Mouse (Mus musculus) limb, embryonic 10.5 days (tissue): ENCODE measurements around the gene Tmem219. TPM values are rescaled to one million over a fixed set of nuclear protein-coding genes. Genes with fewer than 3 reads are reported as not detected.
A peak's percentile ranks its signal among the peaks of the same experiment; 100 is the strongest.
"Not testable (repeated sequence)": the region's sequence is repeated elsewhere in the genome, so short reads cannot be mapped to it uniquely, and the experiment has no call there.

ENCODE experiments used
- DNase-seq: peaks from one replicate; pipeline ENCODE4 v3.0.0-alpha.2; 2017; ENCODE audit warnings: low spot score
- H3K27ac ChIP-seq: fragments of 300-500 bp; sonication (generic); 2 replicates; pipeline ENCODE4 v1.5.1; 2016; ENCODE audit warnings: mild to moderate bottlenecking
- H3K27me3 ChIP-seq: fragments of 300-500 bp; sonication (generic); 2 replicates; pipeline ENCODE4 v1.6.1; 2016; ENCODE audit warnings: low read depth, mild to moderate bottlenecking; ENCODE audit not compliant: poor library complexity, severe bottlenecking
- H3K36me3 ChIP-seq: fragments of 300-500 bp; sonication (generic); 2 replicates; pipeline ENCODE4 v1.6.1; 2016; ENCODE audit warnings: mild to moderate bottlenecking, moderate library complexity
- H3K4me1 ChIP-seq: fragments of 300-500 bp; sonication (generic); 2 replicates; pipeline ENCODE4 v1.6.1; 2016
- H3K4me3 ChIP-seq: fragments of 300-500 bp; sonication (generic); 2 replicates; pipeline ENCODE4 v1.5.1; 2016; ENCODE audit warnings: mild to moderate bottlenecking, moderate library complexity
- H3K9me3 ChIP-seq: fragments of 300-500 bp; sonication (generic); replicated peaks from 2 replicates; pipeline ENCODE4 v1.6.1; 2016; ENCODE audit warnings: mild to moderate bottlenecking
- WGBS: fragments of 180-500 bp; shearing (Covaris S2); methylation state at CpG from one replicate; pipeline ENCODE4 v1.1.7; 2016; 5-methylcytosine and 5-hydroxymethylcytosine counted together
- polyA plus RNA-seq: library from polyadenylated mRNA; unstranded; fragments of >200 nt; fragmentation: Nextera tagmentation; extraction: Ambion mirVana; gene quantifications from 2 replicates; pipeline ENCODE4 v1.2.1, GENCODE M21; 2016

Tmem219 gene
- polyA plus RNA-seq, 1 experiment from 2014 or later, result 16.6 TPM

- peaks cover 10% of the 10 kb centered on the region for H3K36me3 ChIP-seq
- no peaks in the 10 kb centered on the region for H3K9me3 ChIP-seq
- H3K27ac ChIP-seq, result no peak within 1 kb of the TSS
- peaks cover 60% of the 10 kb centered on the region for H3K27me3 ChIP-seq
- peaks cover 27% of the 10 kb centered on the region for H3K4me1 ChIP-seq
- under 1% methylated on average over 21 of the region's 21 CpGs for WGBS
- DNase-seq, result no peak
- H3K4me3 ChIP-seq, result peak within 1 kb of the TSS; percentile 59
Measured at GRCm38 (mm10) chr7:126949403-126949792, 26.7 kb upstream of the Tmem219 start, which contains the start of gene Asphd1. Asphd1 (minus strand) TSS chr7:126949582.

DNA sequence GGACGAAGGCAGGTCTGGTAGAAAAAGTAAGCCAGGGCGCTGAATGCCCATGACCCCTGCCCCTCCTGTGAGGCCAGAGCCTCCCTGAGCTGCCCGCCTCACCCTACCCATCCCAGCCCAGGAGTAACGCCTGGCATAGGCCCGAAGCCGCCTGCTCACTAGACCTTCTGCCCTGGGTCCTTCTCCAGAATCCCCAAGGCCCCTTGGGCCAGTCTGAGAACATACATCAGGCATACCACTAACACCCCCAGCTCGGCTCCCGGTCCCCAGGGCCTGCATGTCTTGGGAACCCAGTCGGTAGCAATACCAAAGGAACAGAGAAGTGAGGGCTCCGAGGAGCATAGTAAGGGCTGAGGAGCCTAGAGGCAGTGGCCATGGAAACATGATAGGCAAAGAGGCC is 25.9 kb upstream of the Tmem219 start:
- Histone ChIP-seq H3K27ac (no peak overlapping the region), H3K4me3 (no peak overlapping the region), H3K27me3 (peaks cover 56% of the 10 kb centered on the region), H3K9me3 (no peaks in the 10 kb centered on the region), H3K36me3 (peaks cover 16% of the 10 kb centered on the region), H3K4me1 (peaks cover 27% of the 10 kb centered on the region)
- WGBS, result 72% methylated on average over 10 of the region's 10 CpGs
- DNase-seq, result no peak

DNA sequence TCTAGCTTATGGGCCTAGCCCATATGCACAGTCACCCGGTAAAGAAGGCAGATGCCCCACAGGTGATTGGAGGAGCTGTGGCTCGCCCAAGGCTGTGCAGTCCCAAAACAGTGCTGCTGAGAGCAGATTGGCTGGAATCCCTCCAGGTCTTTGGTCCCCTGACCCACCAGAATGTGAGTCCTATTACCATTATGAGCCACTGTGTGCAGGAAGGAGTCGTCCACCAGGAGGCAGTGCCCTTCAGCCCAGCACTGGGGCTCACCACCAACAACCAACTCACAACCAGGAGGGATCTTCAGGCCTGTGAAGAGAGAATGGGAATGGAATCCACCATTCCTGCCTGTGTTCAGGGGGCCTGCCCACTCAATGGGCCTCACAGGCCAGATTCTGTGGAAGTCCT is 23.8 kb upstream of the Tmem219 start:
- WGBS, result 53% methylated on average over 3 of the region's 3 CpGs
- peaks cover 35% of the 10 kb centered on the region for H3K36me3 ChIP-seq
- no peak for DNase-seq

GRCm38 (mm10) chr7:126941801-126942200 is 19.1 kb upstream of the Tmem219 start:
- no peaks in the 10 kb centered on the region for H3K9me3 ChIP-seq
- H3K27ac ChIP-seq, result no peak overlapping the region
- no peaks in the 10 kb centered on the region for H3K4me1 ChIP-seq
- WGBS, result 78% methylated on average over 5 of the region's 5 CpGs
- no peak for DNase-seq
- H3K4me3 ChIP-seq, result no peak overlapping the region
- H3K36me3 ChIP-seq, result peaks cover 64% of the 10 kb centered on the region
- no peaks in the 10 kb centered on the region for H3K27me3 ChIP-seq

More for the DNA sequence above, 23.8 kb upstream of the Tmem219 start:
- H3K9me3 ChIP-seq, result no peaks in the 10 kb centered on the region
- no peak overlapping the region for H3K4me3 ChIP-seq
- no peak overlapping the region for H3K27ac ChIP-seq
- peaks cover 36% of the 10 kb centered on the region for H3K27me3 ChIP-seq
- H3K4me1 ChIP-seq, result peaks cover 23% of the 10 kb centered on the region

- Histone ChIP-seq H3K36me3 (peaks cover 70% of the 10 kb centered on the region), H3K4me1 (no peaks in the 10 kb centered on the region), H3K27ac (no peak overlapping the region), H3K9me3 (no peaks in the 10 kb centered on the region), H3K27me3 (no peaks in the 10 kb centered on the region), H3K4me3 (no peak overlapping the region)
- 45% methylated on average over 6 of the region's 6 CpGs for WGBS
- no peak for DNase-seq
Measured at GRCm38 (mm10) chr7:126941171-126941570, 18.5 kb upstream of the Tmem219 start.

- Histone ChIP-seq H3K4me3 (no peak overlapping the region), H3K36me3 (peaks cover 73% of the 10 kb centered on the region), H3K27me3 (no peaks in the 10 kb centered on the region), H3K27ac (no peak overlapping the region), H3K9me3 (no peaks in the 10 kb centered on the region), H3K4me1 (peaks cover 18% of the 10 kb centered on the region)
- DNase-seq, result no peak
- WGBS, result 90% methylated on average over 2 of the region's 2 CpGs
Measured at GRCm38 (mm10) chr7:126932652-126933051, 9.9 kb upstream of the Tmem219 start.

DNA sequence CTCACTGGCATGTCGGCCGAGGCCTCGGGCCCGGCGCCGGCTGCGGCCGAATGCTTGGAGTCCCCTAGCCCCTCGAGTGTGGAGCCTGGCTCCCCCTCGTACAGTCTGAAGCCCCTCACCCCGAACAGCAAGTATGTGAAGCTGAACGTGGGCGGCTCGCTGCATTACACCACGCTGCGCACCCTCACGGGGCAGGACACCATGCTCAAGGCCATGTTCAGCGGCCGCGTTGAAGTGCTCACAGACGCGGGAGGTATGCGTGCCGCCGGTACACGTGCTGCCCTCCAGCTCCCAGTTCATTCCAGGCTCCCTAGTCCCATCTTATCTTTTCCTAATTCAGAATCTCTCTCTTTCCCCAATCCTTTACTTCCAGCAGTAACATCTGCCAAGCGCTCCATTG is 6.3 kb upstream of the Tmem219 start:
- Histone ChIP-seq H3K4me1 (peaks cover 18% of the 10 kb centered on the region), H3K36me3 (peaks cover 38% of the 10 kb centered on the region), H3K27ac (peak overlapping the region; percentile 91), H3K9me3 (no peaks in the 10 kb centered on the region), H3K4me3 (peak overlapping the region; percentile 91), H3K27me3 (no peaks in the 10 kb centered on the region)
- under 1% methylated on average over 26 of the region's 27 CpGs for WGBS
- DNase-seq, result no peak

DNA sequence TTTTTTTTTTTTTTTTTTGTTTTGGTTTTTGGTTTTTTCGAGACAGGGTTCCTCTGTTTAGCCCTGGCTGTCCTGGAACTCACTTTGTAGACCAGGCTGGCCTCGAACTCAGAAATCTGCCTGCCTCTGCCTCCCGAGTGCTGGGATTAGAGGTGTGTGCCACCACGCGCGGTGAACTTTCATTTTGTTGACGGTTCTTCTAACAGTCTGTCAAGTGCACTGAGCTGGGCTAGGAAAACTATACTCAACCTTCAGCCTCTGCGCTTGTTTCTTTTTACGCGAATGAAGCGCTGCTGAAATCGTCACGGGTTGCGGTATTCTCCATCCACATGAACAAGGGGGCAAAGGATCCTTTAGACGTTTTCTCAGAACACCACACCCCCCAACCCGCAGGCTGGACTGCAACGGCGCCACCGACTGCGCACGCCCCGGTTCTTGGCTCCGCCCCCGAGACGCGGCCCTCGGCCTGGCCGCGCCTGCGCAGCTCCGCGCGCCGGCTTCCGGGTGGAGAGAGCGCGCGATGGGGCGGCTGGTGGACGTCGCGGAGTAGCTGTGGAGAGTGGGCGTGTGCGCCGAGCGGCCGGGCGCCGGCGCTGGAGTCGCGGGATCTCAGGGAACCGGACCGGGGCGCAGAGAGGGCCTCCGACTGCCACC is 5.8 kb upstream of the Tmem219 start, which contains the start of gene Kctd13:
Gene Kctd13 (plus strand): TSS at position 496 of the 654 bp plus-strand sequence.
- Histone ChIP-seq H3K27me3 (no peaks in the 10 kb centered on the region), H3K4me3 (peak within 1 kb of the TSS; percentile 91), H3K36me3 (peaks cover 33% of the 10 kb centered on the region), H3K27ac (peak within 1 kb of the TSS; percentile 91), H3K9me3 (no peaks in the 10 kb centered on the region), H3K4me1 (peaks cover 18% of the 10 kb centered on the region)
- WGBS, result 5% methylated on average over 56 of the region's 56 CpGs
- peak; percentile 93 for DNase-seq

DNA sequence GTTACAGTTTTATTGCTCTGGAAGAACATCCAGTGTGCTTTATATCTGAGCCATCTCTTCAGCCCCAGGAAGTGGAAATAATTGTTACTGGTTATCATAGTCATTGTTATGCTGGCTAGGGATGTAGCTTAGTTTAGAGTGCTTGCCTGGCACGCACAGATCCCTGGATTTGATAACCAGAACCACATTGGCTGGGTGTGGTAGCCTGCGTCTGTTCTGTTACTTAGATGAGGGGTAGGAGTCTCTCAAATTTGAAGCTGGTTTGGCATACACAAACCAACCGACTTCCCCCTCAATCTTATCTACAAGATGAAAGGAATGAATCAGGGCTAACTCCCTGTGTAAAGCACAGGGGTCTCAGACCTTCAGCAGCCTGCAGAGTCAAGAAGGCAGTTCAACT is 3.6 kb upstream of the Tmem219 start:
- H3K27me3 ChIP-seq, result no peaks in the 10 kb centered on the region
- H3K36me3 ChIP-seq, result peaks cover 12% of the 10 kb centered on the region
- peaks cover 18% of the 10 kb centered on the region for H3K4me1 ChIP-seq
- no peak overlapping the region for H3K27ac ChIP-seq
- no peak overlapping the region for H3K4me3 ChIP-seq
- no peak for DNase-seq
- WGBS, result 38% methylated on average over 3 of the region's 3 CpGs
- H3K9me3 ChIP-seq, result no peaks in the 10 kb centered on the region

DNA sequence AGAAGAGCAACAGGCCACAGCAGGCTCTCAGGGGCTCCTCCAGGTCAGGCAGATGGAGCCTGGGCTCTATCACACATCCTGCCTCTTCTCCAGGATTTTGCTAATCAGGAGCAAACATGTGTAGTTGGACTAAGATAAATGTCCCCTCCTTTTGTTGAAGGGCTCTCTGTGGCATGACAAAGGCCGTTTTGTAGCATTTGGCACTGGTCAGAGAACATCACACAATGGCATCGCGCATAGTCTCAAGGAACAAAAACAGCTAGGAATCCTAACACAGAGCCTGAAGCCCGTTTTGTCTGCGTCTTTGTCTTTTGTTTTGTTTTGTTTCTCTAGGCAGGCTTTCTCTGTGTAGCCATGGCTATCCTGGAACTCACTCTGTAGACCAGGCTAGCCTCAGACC is 1.3 kb upstream of the Tmem219 start:
- Histone ChIP-seq H3K36me3 (no peaks in the 10 kb centered on the region), H3K9me3 (no peaks in the 10 kb centered on the region), H3K27me3 (no peaks in the 10 kb centered on the region), H3K27ac (no peak overlapping the region), H3K4me1 (peaks cover 1% of the 10 kb centered on the region; the same call in 1 of the 2 replicates), H3K4me3 (no peak overlapping the region)
- WGBS, result 77% methylated on average over 5 of the region's 5 CpGs
- DNase-seq, result no peak

DNA sequence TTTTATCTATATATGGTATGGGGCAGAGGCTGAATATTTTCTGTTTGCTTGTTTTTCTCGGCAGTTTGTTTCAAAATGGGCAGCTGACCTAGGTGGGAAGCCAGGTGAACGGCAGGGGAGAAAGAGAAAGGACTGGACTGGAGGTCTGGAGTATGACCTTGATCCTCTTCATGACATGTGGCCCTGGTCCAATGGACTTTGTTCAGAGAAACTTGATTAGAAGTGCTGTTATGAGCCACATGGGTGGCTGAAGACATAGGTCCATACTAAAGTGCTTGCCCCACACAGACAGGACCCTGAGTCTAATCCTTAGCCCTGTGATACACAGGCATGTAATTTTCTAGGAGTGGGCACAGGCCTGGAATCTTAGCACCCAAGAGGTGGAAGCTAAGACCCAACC is 1.2 kb downstream of the Tmem219 start:
- no peak overlapping the region for H3K4me3 ChIP-seq
- DNase-seq, result no peak
- H3K9me3 ChIP-seq, result no peaks in the 10 kb centered on the region
- 71% methylated on average over 2 of the region's 2 CpGs for WGBS
- H3K4me1 ChIP-seq, result no peaks in the 10 kb centered on the region
- H3K27me3 ChIP-seq, result no peaks in the 10 kb centered on the region
- H3K36me3 ChIP-seq, result no peaks in the 10 kb centered on the region
- no peak overlapping the region for H3K27ac ChIP-seq

- no peak overlapping the region for H3K4me3 ChIP-seq
- H3K27me3 ChIP-seq, result no peaks in the 10 kb centered on the region
- no peak for DNase-seq
- H3K4me1 ChIP-seq, result no peaks in the 10 kb centered on the region
- no peaks in the 10 kb centered on the region for H3K36me3 ChIP-seq
- WGBS, result 91% methylated on average over 4 of the region's 4 CpGs
- no peaks in the 10 kb centered on the region for H3K9me3 ChIP-seq
- no peak overlapping the region for H3K27ac ChIP-seq
Measured at GRCm38 (mm10) chr7:126919973-126920372, 2.7 kb downstream of the Tmem219 start.

DNA sequence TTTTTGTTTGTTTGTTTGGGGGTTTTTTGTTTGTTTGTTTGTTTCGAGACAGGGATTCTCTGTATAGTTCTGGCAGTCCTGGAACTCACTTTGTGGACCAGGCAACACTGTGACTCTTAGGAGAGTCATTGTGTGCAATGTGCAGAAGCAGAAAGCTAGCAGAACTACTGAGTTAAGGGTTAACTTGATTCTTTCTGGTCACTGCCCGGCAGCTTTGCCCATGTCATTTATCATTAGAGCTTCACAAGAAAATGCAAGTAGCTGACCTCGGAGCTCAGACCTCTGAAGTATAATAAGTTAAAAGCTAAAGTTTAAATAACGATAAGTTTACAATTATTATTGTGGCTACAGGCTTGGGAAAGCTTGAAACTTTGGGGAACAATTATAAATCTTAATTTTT is 4.4 kb downstream of the Tmem219 start:
- DNase-seq, H3K36me3 ChIP-seq, H3K27ac ChIP-seq, H3K4me3 ChIP-seq, H3K4me1 ChIP-seq, H3K27me3 ChIP-seq, H3K9me3 ChIP-seq: not testable (repeated sequence)
- 38% methylated on average over 4 of the region's 4 CpGs for WGBS

DNA sequence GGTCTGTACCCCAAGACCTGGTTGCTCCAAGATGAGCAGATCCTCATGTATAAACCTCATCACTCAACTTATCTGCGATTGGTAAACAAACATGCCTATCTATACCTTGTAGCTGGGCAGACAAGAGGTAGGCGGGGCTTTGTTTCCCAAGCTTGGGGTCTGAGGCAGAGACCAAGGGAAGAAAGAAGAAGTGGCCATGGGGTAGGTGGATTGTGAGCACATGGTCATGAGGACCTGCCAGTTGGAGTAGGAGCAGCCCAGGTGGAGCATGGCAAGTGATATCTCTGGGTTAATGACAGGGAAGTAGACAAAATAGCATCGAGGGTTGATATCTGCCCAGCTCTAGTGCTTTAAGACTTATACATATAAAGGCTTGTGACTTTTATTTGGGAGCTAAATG is 7.9 kb downstream of the Tmem219 start:
- WGBS, result 94% methylated on average over 3 of the region's 3 CpGs
- Histone ChIP-seq H3K4me3 (no peak overlapping the region), H3K27me3 (no peaks in the 10 kb centered on the region), H3K27ac (no peak overlapping the region), H3K36me3 (no peaks in the 10 kb centered on the region), H3K9me3 (no peaks in the 10 kb centered on the region), H3K4me1 (no peaks in the 10 kb centered on the region)
- no peak for DNase-seq
